Mouse (Mus musculus) erythroblast, embryonic 14.5 days (primary cell): Measurements from ENCODE around the gene Ugt1a5. TPM values are rescaled to one million over a fixed set of nuclear protein-coding genes. Genes with fewer than 3 reads are reported as not detected.

Source experiments
- H3K27me3 ChIP-seq: 2 replicates; pipeline ENCODE4 v1.6.1; 2012; ENCODE audit warnings: inconsistent platforms; ENCODE audit not compliant: control insufficient read depth
- H3K36me3 ChIP-seq: 2 replicates; pipeline ENCODE4 v1.6.1; 2012; ENCODE audit warnings: mild to moderate bottlenecking, inconsistent platforms; ENCODE audit not compliant: control insufficient read depth
- H3K4me1 ChIP-seq: 2 replicates; pipeline ENCODE4 v1.6.1; 2012; ENCODE audit warnings: inconsistent platforms; ENCODE audit not compliant: control insufficient read depth
- H3K4me3 ChIP-seq: replicated peaks from 2 replicates; pipeline ENCODE3; 2012; ENCODE audit warnings: moderate library complexity, mild to moderate bottlenecking, inconsistent platforms
- H3K9me3 ChIP-seq: 2 replicates; pipeline ENCODE4 v1.6.1; 2012; ENCODE audit warnings: low read length, inconsistent platforms, mixed read lengths; ENCODE audit not compliant: control insufficient read depth
- GATA1 ChIP-seq: IDR thresholded peaks from 2 replicates; pipeline ENCODE4 v1.6.1; 2012; ENCODE audit warnings: low read length, inconsistent platforms, mixed read lengths
- TAL1 ChIP-seq: IDR thresholded peaks from 3 replicates; pipeline ENCODE4 v1.6.1; 2012; ENCODE audit warnings: low read length, inconsistent platforms, mixed read lengths
- polyA plus RNA-seq: library from polyadenylated mRNA; stranded (reverse); fragments of >175 nt; gene quantifications from 2 replicates; pipeline ENCODE4 v1.2.3, GENCODE M21; 2012

Gene Ugt1a5
- polyA plus RNA-seq, 1 experiment, result not detected

DNA sequence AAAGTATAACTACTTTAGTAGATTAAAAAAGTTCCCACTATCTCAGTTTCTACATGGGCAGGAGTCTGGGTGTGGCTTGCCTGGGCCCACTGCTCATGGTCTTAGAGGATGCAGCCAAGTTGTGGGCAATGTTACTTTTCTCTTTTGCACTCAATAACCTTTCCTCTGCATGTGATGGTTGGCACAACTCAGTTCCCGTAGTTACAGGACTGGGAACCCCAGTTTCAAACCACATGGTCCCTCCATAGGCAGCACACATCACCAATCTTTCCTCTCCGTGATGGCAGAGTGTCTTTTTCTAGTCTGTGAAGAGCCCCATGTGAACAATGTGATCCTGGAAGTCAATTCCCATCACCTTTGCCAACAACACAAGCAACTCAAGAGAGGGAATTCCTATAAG is 61.7 kb downstream of the Ugt1a5 start:
- no peaks in the 10 kb centered on the region for H3K27me3 ChIP-seq
- TF ChIP-seq GATA1 (no peak), TAL1 (no peak)
- H3K36me3 ChIP-seq, result no peaks in the 10 kb centered on the region
- peaks cover 3% of the 10 kb centered on the region for H3K4me1 ChIP-seq
- H3K4me3 ChIP-seq, result no peak overlapping the region
- H3K9me3 ChIP-seq, result peaks cover 34% of the 10 kb centered on the region

DNA sequence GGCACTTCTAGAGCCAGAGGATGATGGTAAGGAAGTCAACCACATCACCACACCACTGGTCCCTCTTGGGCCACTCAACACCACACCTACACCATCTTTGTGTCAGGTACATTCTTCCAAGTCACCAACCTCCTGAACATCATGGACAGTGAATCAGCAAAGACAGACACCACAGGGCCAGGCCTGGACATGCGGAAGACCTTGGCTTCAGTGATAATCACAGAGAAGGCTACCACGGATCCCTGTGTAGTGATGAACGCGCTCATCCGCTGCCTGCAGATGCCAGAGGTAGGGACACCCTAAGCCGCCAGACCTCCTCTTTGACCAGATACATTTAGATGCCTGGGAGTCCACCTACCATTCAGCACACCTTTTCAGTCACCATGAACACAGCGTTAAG is 62.3 kb downstream of the Ugt1a5 start:
- H3K27me3 ChIP-seq, result no peaks in the 10 kb centered on the region
- no peaks in the 10 kb centered on the region for H3K36me3 ChIP-seq
- H3K4me3 ChIP-seq, result no peak overlapping the region
- TF ChIP-seq TAL1 (no peak), GATA1 (no peak)
- peaks cover 3% of the 10 kb centered on the region for H3K4me1 ChIP-seq
- peaks cover 38% of the 10 kb centered on the region for H3K9me3 ChIP-seq

DNA sequence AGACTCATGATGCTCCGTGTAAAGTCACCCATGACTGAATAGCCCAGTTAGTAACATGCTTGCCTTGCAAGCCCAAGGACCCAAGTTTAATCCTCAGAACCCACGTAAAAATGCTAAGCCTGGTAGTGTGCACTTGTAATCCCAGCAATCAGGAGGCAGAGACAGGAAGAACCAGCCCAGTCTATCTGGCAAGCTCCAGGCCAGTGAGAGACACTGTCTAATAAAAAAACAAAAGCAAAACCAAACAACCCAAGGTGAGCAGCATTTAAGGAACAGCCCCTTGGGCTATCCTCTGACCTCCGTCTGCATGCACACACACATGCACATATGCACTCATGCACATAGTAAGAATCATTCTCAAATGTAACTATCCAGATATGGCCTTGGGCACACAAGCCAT is 63.8 kb downstream of the Ugt1a5 start:
- TF ChIP-seq GATA1 (no peak), TAL1 (no peak)
- H3K4me3 ChIP-seq, result no peak overlapping the region
- peaks cover 3% of the 10 kb centered on the region for H3K4me1 ChIP-seq
- H3K27me3 ChIP-seq, result no peaks in the 10 kb centered on the region
- peaks cover 48% of the 10 kb centered on the region for H3K9me3 ChIP-seq
- H3K36me3 ChIP-seq, result no peaks in the 10 kb centered on the region

DNA sequence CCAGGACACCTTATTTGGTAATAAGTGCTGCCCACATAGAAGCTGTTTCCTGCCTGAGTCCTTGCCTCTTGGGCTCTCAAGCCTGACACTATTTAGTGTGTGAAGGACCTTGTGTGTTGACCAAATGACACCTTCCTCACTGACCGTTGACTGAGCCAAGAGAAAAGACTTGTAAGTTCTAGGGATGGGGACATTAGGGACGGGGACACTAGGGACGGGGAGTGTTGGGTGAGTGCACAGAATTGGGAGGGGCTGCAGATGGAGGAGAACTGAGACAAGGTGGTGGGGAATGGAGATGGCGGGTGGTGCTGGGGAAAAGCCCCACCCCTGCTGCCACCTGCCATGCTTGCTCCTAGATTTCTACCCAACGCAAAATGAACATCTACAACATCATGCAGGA is 64.2 kb downstream of the Ugt1a5 start:
- TF ChIP-seq GATA1 (no peak), TAL1 (no peak)
- Histone ChIP-seq H3K9me3 (peaks cover 52% of the 10 kb centered on the region), H3K27me3 (0 out of 2 replicates have a peak, but pooled peaks cover 2% of the 10 kb centered on the region), H3K36me3 (no peaks in the 10 kb centered on the region), H3K4me1 (peaks cover 3% of the 10 kb centered on the region), H3K4me3 (no peak overlapping the region)

DNA sequence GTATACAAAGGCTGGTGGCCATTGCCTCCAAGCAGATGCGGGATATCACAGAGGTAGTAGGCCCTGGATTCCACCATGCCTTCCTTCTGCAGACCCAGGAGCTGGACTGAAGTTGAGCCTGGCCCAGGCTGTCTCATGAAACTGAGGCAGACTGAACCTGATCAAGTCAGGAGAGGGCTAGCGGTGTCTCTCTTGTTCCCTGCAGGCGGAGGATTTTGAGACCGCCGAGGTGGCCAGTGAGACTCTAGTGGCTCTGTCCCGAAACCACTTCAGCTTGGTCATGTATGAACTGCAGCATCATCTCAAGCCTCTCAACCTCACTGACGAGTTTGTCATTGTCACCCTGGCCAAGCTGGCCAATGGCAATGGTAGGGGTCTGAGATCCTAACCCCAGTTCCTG is 64.6 kb downstream of the Ugt1a5 start:
- peaks cover 3% of the 10 kb centered on the region for H3K4me1 ChIP-seq
- TF ChIP-seq GATA1 (no peak), TAL1 (no peak)
- no peak overlapping the region for H3K4me3 ChIP-seq
- peaks cover 56% of the 10 kb centered on the region for H3K9me3 ChIP-seq
- H3K36me3 ChIP-seq, result no peaks in the 10 kb centered on the region
- H3K27me3 ChIP-seq, result peaks cover 5% of the 10 kb centered on the region; the same call in 1 of the 2 replicates

DNA sequence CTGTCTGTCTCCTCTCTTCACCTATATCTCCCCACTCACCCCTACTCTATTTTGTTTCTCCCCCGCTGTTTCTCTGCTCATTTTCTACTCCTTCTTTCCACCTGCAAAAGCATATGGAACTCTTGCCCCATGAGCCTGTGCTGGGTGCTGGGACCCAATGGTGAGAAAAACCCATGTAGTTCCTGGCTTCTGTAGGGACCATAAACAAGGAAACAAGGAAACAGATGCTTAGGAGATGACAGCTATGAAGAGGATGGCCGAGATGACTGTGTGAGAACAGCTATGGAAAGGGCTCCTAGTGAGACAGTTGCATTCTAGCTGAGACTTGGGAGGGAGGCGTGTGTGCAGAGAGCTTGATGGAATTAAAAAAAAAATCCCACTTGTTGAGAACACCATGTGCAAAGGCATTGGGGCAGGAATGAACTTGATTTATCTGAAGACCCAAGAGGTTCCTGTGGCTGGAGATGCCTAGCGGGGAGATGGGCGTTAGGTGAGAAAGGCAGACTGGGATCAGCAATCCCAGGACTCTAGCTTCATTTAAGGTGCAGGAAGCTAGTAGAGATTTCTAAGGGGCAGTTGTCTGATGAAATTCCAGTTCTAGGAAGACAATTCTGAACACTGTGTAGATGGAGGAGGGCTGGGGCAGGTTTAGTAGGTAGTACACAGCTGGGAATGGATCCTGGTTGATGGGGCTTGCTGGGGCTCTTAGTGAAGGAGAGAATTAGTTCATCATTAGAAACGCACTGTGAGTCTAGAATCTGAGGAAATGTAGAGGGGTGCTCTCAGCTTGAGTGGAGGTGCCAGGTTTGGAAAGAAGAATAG is 65.4 kb downstream of the Ugt1a5 start:
- H3K4me1 ChIP-seq, result peaks cover 3% of the 10 kb centered on the region
- TF ChIP-seq TAL1 (no peak), GATA1 (no peak)
- H3K9me3 ChIP-seq, result peaks cover 57% of the 10 kb centered on the region
- H3K36me3 ChIP-seq, result no peaks in the 10 kb centered on the region
- H3K27me3 ChIP-seq, result peaks cover 5% of the 10 kb centered on the region; the same call in 1 of the 2 replicates
- H3K4me3 ChIP-seq, result no peak overlapping the region

DNA sequence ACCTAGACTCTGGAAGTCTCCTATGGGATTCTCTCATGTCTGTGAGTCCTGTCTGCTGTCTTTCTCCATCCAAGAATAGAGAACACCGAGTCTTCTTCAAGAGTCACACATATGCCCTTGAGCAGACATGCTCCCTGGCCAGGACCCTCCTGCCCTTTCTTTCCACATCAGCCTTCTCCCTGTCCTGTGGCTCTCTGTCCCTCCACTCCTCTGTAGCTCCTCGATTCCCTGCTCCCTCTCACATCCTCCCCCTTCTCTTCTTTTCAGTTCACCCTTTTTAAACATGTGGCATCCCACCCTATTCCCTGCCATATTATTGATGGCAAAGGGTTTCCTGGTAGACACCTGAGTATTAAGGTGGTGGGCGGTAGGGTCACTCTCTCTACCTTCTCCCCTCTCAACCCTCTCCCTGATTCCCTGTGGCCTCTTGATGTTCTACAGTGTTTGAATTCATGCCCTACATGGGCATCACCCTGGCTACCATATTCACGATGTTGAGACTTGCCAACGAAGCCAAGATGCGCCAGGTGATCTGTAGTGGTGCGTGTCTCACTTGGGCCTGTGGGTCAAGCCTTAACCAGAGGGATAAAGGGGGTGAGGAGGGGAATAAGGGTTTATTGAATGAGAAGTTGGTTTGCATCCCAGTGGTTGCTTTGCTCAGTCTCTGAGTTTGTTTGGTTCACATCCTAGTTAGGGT is 66.1 kb downstream of the Ugt1a5 start:
- Histone ChIP-seq H3K4me3 (no peak overlapping the region), H3K4me1 (peaks cover 3% of the 10 kb centered on the region), H3K9me3 (peaks cover 56% of the 10 kb centered on the region), H3K36me3 (no peaks in the 10 kb centered on the region), H3K27me3 (peaks cover 5% of the 10 kb centered on the region; the same call in 1 of the 2 replicates)
- TF ChIP-seq TAL1 (no peak), GATA1 (no peak)

DNA sequence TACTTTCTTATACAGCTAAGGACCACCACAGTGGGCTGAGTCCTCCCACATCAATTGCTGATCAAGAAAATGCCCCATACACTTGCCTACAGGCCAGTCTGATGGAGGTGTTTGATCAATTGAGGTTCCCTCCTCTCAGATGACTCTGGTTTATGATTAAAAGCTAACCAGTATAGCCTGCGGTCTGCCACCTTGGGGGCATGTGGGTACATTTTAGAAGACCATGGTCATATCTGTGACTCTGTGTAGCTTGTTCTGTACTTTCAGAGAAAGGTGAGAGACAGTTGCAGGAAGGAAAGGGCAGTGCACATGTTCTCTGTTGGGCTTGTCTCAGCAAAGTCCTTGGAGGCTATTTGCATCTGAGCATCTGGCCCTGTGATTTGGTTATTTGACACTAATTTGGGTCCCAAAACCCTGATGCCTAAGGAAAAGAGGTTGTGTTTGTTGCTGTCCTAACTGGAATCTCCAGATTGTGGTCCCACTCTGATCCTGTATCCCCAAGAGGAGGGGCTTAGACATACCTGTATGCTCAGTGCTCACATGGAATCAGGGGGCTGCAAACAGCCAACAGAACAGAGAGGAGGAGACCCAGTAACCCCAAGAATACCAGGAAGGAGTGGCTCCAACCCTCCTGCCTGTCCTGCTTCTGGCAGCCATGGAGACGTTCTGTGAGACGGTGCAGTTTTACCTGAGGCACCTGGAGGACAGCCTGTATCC is 67.0 kb downstream of the Ugt1a5 start:
- Histone ChIP-seq H3K4me1 (no peaks in the 10 kb centered on the region), H3K9me3 (peaks cover 58% of the 10 kb centered on the region), H3K4me3 (no peak overlapping the region), H3K36me3 (no peaks in the 10 kb centered on the region), H3K27me3 (peaks cover 5% of the 10 kb centered on the region; the same call in 1 of the 2 replicates)
- TF ChIP-seq GATA1 (no peak), TAL1 (no peak)
